Mouse (Mus musculus) neural tube, embryonic 11.5 days (tissue): Measurements from ENCODE around the gene Dimt1. TPM values are rescaled to one million over a fixed set of nuclear protein-coding genes. Genes with fewer than 3 reads are reported as not detected.

ENCODE experiments used
- ATAC-seq: fragments of 200-750 bp; cut with Nextera tagmentation; 2 replicates; pipeline ENCODE4 v1.8.0; 2017; ENCODE audit warnings: moderate number of reproducible peaks, mild to moderate bottlenecking, moderate TSS enrichment, moderate library complexity; ENCODE audit not compliant: insufficient read depth, low FRiP score, low TSS enrichment
- DNase-seq: peaks from one replicate; pipeline ENCODE4 v3.0.0-alpha.2; 2015; ENCODE audit warnings: low spot score
- H3K27ac ChIP-seq: fragments of 300-500 bp; sonication (generic); 2 replicates; pipeline ENCODE4 v1.5.1; 2014; ENCODE audit warnings: low read depth, mild to moderate bottlenecking, low read length
- H3K27me3 ChIP-seq: fragments of 300-500 bp; sonication (generic); 2 replicates; pipeline ENCODE4 v1.6.1; 2014; ENCODE audit warnings: mild to moderate bottlenecking, low read length, mixed read lengths; ENCODE audit not compliant: control insufficient read depth, insufficient read depth
- H3K36me3 ChIP-seq: fragments of 300-500 bp; sonication (generic); 2 replicates; pipeline ENCODE4 v1.6.1; 2014; ENCODE audit warnings: mild to moderate bottlenecking, low read length, moderate library complexity, mixed read lengths; ENCODE audit not compliant: control insufficient read depth, insufficient read depth
- H3K4me1 ChIP-seq: fragments of 300-500 bp; sonication (generic); 2 replicates; pipeline ENCODE4 v1.6.1; 2014; ENCODE audit warnings: low read length, mixed read lengths; ENCODE audit not compliant: control insufficient read depth, insufficient read depth
- H3K4me2 ChIP-seq: fragments of 300-500 bp; sonication (generic); 2 replicates; pipeline ENCODE4 v1.6.1; 2014; ENCODE audit warnings: low read depth, mild to moderate bottlenecking, moderate library complexity
- H3K4me3 ChIP-seq: fragments of 300-500 bp; sonication (generic); 2 replicates; pipeline ENCODE4 v1.5.1; 2014; ENCODE audit warnings: low read depth, low read length
- H3K9ac ChIP-seq: fragments of 300-500 bp; sonication (generic); 2 replicates; pipeline ENCODE4 v1.6.1; 2014; ENCODE audit warnings: mild to moderate bottlenecking, low read length
- H3K9me3 ChIP-seq: fragments of 300-500 bp; sonication (generic); 2 replicates; pipeline ENCODE4 v1.6.1; 2016; ENCODE audit warnings: low read length; ENCODE audit not compliant: control insufficient read depth
- WGBS: fragments of 180-500 bp; shearing (Covaris S2); extraction: QIAGEN DNeasy Blood & Tissue Kit; methylation state at CpG from one replicate; pipeline ENCODE4 v1.1.7; 2014; 5-methylcytosine and 5-hydroxymethylcytosine counted together
- polyA plus RNA-seq: library from polyadenylated mRNA; unstranded; fragments of >200 nt; fragmentation: Nextera tagmentation; extraction: Ambion mirVana; gene quantifications from 2 replicates; pipeline ENCODE4 v1.2.1, GENCODE M21; 2014

The Dimt1 gene
- polyA plus RNA-seq, 1 experiment from 2014 or later, result 40.2 TPM

- no peak overlapping the region for H3K4me3 ChIP-seq
- 0 out of 2 replicates have a peak, but pooled peaks cover 5% of the 10 kb centered on the region for H3K9me3 ChIP-seq
- peaks cover 4% of the 10 kb centered on the region for H3K36me3 ChIP-seq
- 95% methylated on average over 4 of the region's 4 CpGs for WGBS
- DNase-seq, result no peak
- ATAC-seq, result no peak
- no peak overlapping the region for H3K4me2 ChIP-seq
- no peaks in the 10 kb centered on the region for H3K27me3 ChIP-seq
- no peaks in the 10 kb centered on the region for H3K4me1 ChIP-seq
- H3K27ac ChIP-seq, result no peak overlapping the region
- no peak overlapping the region for H3K9ac ChIP-seq
Observed at GRCm38 (mm10) chr13:106928296-106928695, 18.6 kb upstream of the Dimt1 start.

GRCm38 (mm10) chr13:106929201-106929600 is 17.7 kb upstream of the Dimt1 start:
- no peak for ATAC-seq
- Histone ChIP-seq H3K9me3 (0 out of 2 replicates have a peak, but pooled peaks cover 5% of the 10 kb centered on the region), H3K4me3 (no peak overlapping the region), H3K4me2 (no peak overlapping the region), H3K4me1 (no peaks in the 10 kb centered on the region), H3K36me3 (peaks cover 4% of the 10 kb centered on the region), H3K27ac (no peak overlapping the region), H3K9ac (no peak overlapping the region), H3K27me3 (no peaks in the 10 kb centered on the region)
- no peak for DNase-seq
- 96% methylated on average over 2 of the region's 2 CpGs for WGBS

GRCm38 (mm10) chr13:106935871-106936255 is 11.1 kb upstream of the Dimt1 start:
- Histone ChIP-seq H3K4me2 (peak overlapping the region; percentile 69), H3K9ac (peak overlapping the region; percentile 91), H3K36me3 (no peaks in the 10 kb centered on the region), H3K9me3 (no peaks in the 10 kb centered on the region), H3K27me3 (no peaks in the 10 kb centered on the region), H3K4me3 (peak overlapping the region; percentile 98), H3K4me1 (peaks cover 4% of the 10 kb centered on the region; the same call in 1 of the 2 replicates), H3K27ac (no peak overlapping the region)
- DNase-seq (no peak), ATAC-seq (no peak)
- 10% methylated on average over 9 of the region's 9 CpGs for WGBS

- peak within 1 kb of the TSS; percentile 98 for H3K4me3 ChIP-seq
- peak within 1 kb of the TSS; percentile 91 for H3K9ac ChIP-seq
- peak; percentile 97 for DNase-seq
- no peaks in the 10 kb centered on the region for H3K36me3 ChIP-seq
- peak; percentile 99 for ATAC-seq
- peak within 1 kb of the TSS; percentile 69 for H3K4me2 ChIP-seq
- no peaks in the 10 kb centered on the region for H3K27me3 ChIP-seq
- H3K4me1 ChIP-seq, result peaks cover 4% of the 10 kb centered on the region; the same call in 1 of the 2 replicates
- H3K27ac ChIP-seq, result peak within 1 kb of the TSS; percentile 68
- H3K9me3 ChIP-seq, result no peaks in the 10 kb centered on the region
- WGBS, result under 1% methylated on average over 72 of the region's 84 CpGs
Observed at GRCm38 (mm10) chr13:106936256-106937137, 10.4 kb upstream of the Dimt1 start, which contains the start of gene Ipo11. Ipo11 (minus strand) TSS chr13:106936958.

- Histone ChIP-seq H3K27me3 (no peaks in the 10 kb centered on the region), H3K27ac (no peak overlapping the region), H3K9ac (no peak overlapping the region; the same call in 1 of the 2 replicates), H3K4me2 (peak overlapping the region; percentile 41), H3K9me3 (no peaks in the 10 kb centered on the region), H3K4me3 (peak overlapping the region; percentile 98), H3K4me1 (peaks cover 4% of the 10 kb centered on the region; the same call in 1 of the 2 replicates), H3K36me3 (no peaks in the 10 kb centered on the region)
- DNase-seq (no peak), ATAC-seq (no peak; the same call in 1 of the 2 replicates)
- 27% methylated on average over 7 of the region's 7 CpGs for WGBS
Observed at GRCm38 (mm10) chr13:106937138-106937472, 9.8 kb upstream of the Dimt1 start.

- ATAC-seq (no peak), DNase-seq (peak; percentile 34)
- H3K4me2 ChIP-seq, result no peak overlapping the region
- no peaks in the 10 kb centered on the region for H3K36me3 ChIP-seq
- no peak overlapping the region for H3K27ac ChIP-seq
- no peak overlapping the region for H3K9ac ChIP-seq
- no peak overlapping the region for H3K4me3 ChIP-seq
- H3K9me3 ChIP-seq, result no peaks in the 10 kb centered on the region
- 26% methylated on average over 7 of the region's 7 CpGs for WGBS
- H3K27me3 ChIP-seq, result no peaks in the 10 kb centered on the region
- no peaks in the 10 kb centered on the region for H3K4me1 ChIP-seq
Observed at GRCm38 (mm10) chr13:106941211-106941976, 5.5 kb upstream of the Dimt1 start.

- no peaks in the 10 kb centered on the region for H3K36me3 ChIP-seq
- DNase-seq (no peak), ATAC-seq (no peak)
- H3K27ac ChIP-seq, result no peak overlapping the region
- no peak overlapping the region for H3K4me2 ChIP-seq
- no peak overlapping the region for H3K9ac ChIP-seq
- no peak overlapping the region for H3K4me3 ChIP-seq
- no peaks in the 10 kb centered on the region for H3K9me3 ChIP-seq
- 89% methylated on average over 1 of the region's 1 CpGs for WGBS
- no peaks in the 10 kb centered on the region for H3K27me3 ChIP-seq
- no peaks in the 10 kb centered on the region; the same call in 1 of the 2 replicates for H3K4me1 ChIP-seq
Observed at GRCm38 (mm10) chr13:106942721-106943120, 4.2 kb upstream of the Dimt1 start.

- WGBS, result 86% methylated on average over 9 of the region's 9 CpGs
- ATAC-seq (no peak), DNase-seq (no peak)
- Histone ChIP-seq H3K4me3 (no peak overlapping the region), H3K4me2 (no peak overlapping the region), H3K9ac (no peak overlapping the region), H3K27ac (no peak overlapping the region), H3K27me3 (no peaks in the 10 kb centered on the region), H3K36me3 (peaks cover 3% of the 10 kb centered on the region; the same call in 1 of the 2 replicates), H3K4me1 (peaks cover 6% of the 10 kb centered on the region; the same call in 1 of the 2 replicates), H3K9me3 (no peaks in the 10 kb centered on the region)
Observed at GRCm38 (mm10) chr13:106945518-106945917, 1.4 kb upstream of the Dimt1 start.
